In the genomic region with DNA sequence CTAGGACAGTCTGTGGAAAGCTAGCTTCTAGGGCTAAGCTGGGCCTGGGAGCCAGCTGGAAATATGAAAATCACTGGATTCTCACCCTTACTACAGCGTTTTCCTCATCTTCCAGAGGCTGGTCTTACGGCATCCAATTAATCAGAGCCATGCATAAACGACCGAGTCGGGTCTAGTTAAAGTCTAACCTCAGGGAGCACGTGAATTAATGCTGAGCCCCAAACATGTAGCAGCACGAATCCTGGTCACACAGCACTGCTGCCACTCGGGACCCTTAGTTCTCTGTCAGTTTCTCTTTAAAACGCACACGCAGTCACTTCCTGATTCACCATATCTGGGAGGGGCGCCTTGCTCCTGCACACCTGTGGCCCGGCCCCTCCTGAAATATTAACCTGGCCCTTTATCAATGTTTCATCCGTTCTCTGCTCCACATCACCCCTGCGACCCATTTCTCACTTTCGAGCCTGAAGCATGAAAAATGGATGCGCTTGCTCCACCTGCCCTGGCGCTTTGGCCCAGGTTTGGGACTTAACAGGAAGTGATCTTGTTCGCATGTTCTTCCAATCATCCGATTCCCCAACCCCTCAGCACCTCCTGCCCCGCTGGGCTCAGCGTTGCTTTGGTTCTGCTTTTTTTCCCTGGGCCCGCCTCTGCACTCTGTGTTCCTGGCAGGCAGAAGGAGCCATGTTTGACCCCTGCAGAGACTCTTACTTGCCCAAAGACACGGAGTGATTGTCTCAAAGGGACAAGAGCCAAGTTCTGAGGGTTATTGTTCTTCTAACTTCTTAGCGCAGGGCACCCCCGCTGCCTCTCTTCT, we compare ENCODE assay signal across 13 mouse cellular contexts. TPM values are rescaled to one million over a fixed set of nuclear protein-coding genes. Genes with fewer than 3 reads are reported as not detected.
DNase-seq lines count a peak whose midpoint lies in the region; ATAC-seq and TF ChIP-seq lines count a peak whose summit lies in the region.
"Had no signal": no experiment of that assay in that cellular context is flagged by ENCODE, and none has a peak within 500 bp of the region (broad histone marks: within the 10 kb centered on the region; RNA-seq: fewer than 3 reads in every experiment).

No protein-coding gene starts in this region.

- peaks cover 2% of the 10 kb centered on the region; the same call in 1 of the 2 replicates for H3K4me1 ChIP-seq in testis, adult 2 months (ENCODE audit: control insufficient read depth, insufficient read depth, low read length)
- no peaks in the 10 kb centered on the region for H3K4me1 ChIP-seq in intestine, embryonic 16.5 days (ENCODE audit: control insufficient read depth, insufficient read depth, low read length)
- H3K4me1 ChIP-seq in liver, embryonic 12.5 days: no peaks in the 10 kb centered on the region
- 0 out of 2 replicates have a peak, but pooled peaks cover 10% of the 10 kb centered on the region for H3K4me1 ChIP-seq in midbrain, embryonic 15.5 days

- 54% methylated on average over 25 of the region's 25 CpGs for WGBS in intestine, embryonic 16.5 days
- WGBS in liver, embryonic 12.5 days (ENCODE audit: insufficient replicate concordance): 54% methylated on average over 25 of the region's 25 CpGs
- WGBS in midbrain, embryonic 15.5 days: 58% methylated on average over 25 of the region's 25 CpGs

- H3K4me2 ChIP-seq in intestine, embryonic 16.5 days (ENCODE audit: low read depth, low read length): peak overlapping the region; percentile 38
- H3K4me2 ChIP-seq in liver, embryonic 12.5 days: no peak overlapping the region
- no peak overlapping the region for H3K4me2 ChIP-seq in midbrain, embryonic 15.5 days
- H3K4me2 ChIP-seq: hindbrain, embryonic 15.5 days; midbrain, embryonic 13.5 days had no signal

- H3K9me3 ChIP-seq in intestine, embryonic 16.5 days (ENCODE audit: control insufficient read depth, low read length): no peaks in the 10 kb centered on the region
- H3K9me3 ChIP-seq in liver, embryonic 12.5 days (replicated peaks): no peaks in the 10 kb centered on the region
- no peaks in the 10 kb centered on the region for H3K9me3 ChIP-seq in midbrain, embryonic 15.5 days
- H3K9me3 ChIP-seq: hindbrain, embryonic 15.5 days; midbrain, embryonic 13.5 days had no signal

- peak overlapping the region; percentile 34 for H3K9ac ChIP-seq in intestine, embryonic 16.5 days (ENCODE audit: low read depth, low read length)
- H3K9ac ChIP-seq in liver, embryonic 12.5 days: no peak overlapping the region
- H3K9ac ChIP-seq in midbrain, embryonic 15.5 days: no peak overlapping the region
- H3K9ac ChIP-seq: hindbrain, embryonic 15.5 days; midbrain, embryonic 13.5 days had no signal

- no peak for TF ChIP-seq POLR2A in testis, adult 2 months (IDR thresholded peaks at IDR 0.05; ENCODE audit: control insufficient read depth, low read depth, low read length)

- H3K27me3 ChIP-seq in testis, adult 2 months (ENCODE audit: control insufficient read depth, insufficient read depth, low read length): no peaks in the 10 kb centered on the region
- H3K27me3 ChIP-seq in intestine, embryonic 16.5 days (replicated peaks; ENCODE audit: control insufficient read depth, insufficient read depth, low read length): no peaks in the 10 kb centered on the region
- no peaks in the 10 kb centered on the region for H3K27me3 ChIP-seq in liver, embryonic 12.5 days (replicated peaks)
- H3K27me3 ChIP-seq in midbrain, embryonic 15.5 days (replicated peaks): no peaks in the 10 kb centered on the region
- H3K27me3 ChIP-seq: hindbrain, embryonic 15.5 days; midbrain, embryonic 13.5 days had no signal

- H3K27ac ChIP-seq in testis, adult 2 months (ENCODE audit: control insufficient read depth, insufficient read depth, low read depth, low read length): no peak overlapping the region
- no peak overlapping the region for H3K27ac ChIP-seq in intestine, embryonic 16.5 days (ENCODE audit: low read length)
- no peak overlapping the region for H3K27ac ChIP-seq in liver, embryonic 12.5 days
- no peak overlapping the region for H3K27ac ChIP-seq in midbrain, embryonic 15.5 days
- H3K27ac ChIP-seq: hindbrain, embryonic 15.5 days; midbrain, embryonic 13.5 days had no signal

- no peak for TF ChIP-seq CTCF in testis, adult 2 months (IDR thresholded peaks at IDR 0.05; ENCODE audit: control insufficient read depth, insufficient read depth, insufficient replicate concordance, low read depth, low read length)

- peak; percentile 59 for ATAC-seq in intestine, embryonic 16.5 days
- ATAC-seq in liver, embryonic 12.5 days: no peak
- no peak for ATAC-seq in midbrain, embryonic 15.5 days (replicated peaks)
- ATAC-seq: midbrain, embryonic 13.5 days had no signal

- DNase-seq in testis, postnatal 14 days (ENCODE audit: low spot score): no peak
- peak; percentile 12 for DNase-seq in kidney, postnatal 14 days
- no peak for DNase-seq in gastrocnemius, adult 18-20 months (ENCODE audit: low spot score)
- DNase-seq in liver: no peak
- DNase-seq: adrenal gland, adult 2 months; cerebellum, postnatal 10 days; lung, postnatal 36 days had no signal

- peak overlapping the region; percentile 33 for H3K4me3 ChIP-seq in testis, adult 2 months (ENCODE audit: control insufficient read depth, low read depth, low read length)
- H3K4me3 ChIP-seq in intestine, embryonic 16.5 days (ENCODE audit: low read length): peak overlapping the region; percentile 32
- no peak overlapping the region for H3K4me3 ChIP-seq in liver, embryonic 12.5 days
- H3K4me3 ChIP-seq in midbrain, embryonic 15.5 days: no peak overlapping the region
- H3K4me3 ChIP-seq: hindbrain, embryonic 15.5 days; midbrain, embryonic 13.5 days had no signal

- no peaks in the 10 kb centered on the region for H3K36me3 ChIP-seq in testis, adult 2 months (ENCODE audit: control insufficient read depth, insufficient read depth, low read length)
- no peaks in the 10 kb centered on the region for H3K36me3 ChIP-seq in intestine, embryonic 16.5 days (ENCODE audit: control insufficient read depth, insufficient read depth, low read length)
- H3K36me3 ChIP-seq in liver, embryonic 12.5 days: no peaks in the 10 kb centered on the region
- no peaks in the 10 kb centered on the region for H3K36me3 ChIP-seq in midbrain, embryonic 15.5 days (replicated peaks)
- H3K36me3 ChIP-seq: hindbrain, embryonic 15.5 days; midbrain, embryonic 13.5 days had no signal

RNA-seq across cellular contexts. Expression of gene Unc5b, which starts 31.3 kb away (rescaled TPM):
- polyA plus RNA-seq in testis, adult 2 months (2012; rRNA removed): 0.86 and 1.2 TPM in 2 replicates
- 4.3 and 4.6 TPM in 2 replicates for polyA plus RNA-seq in intestine, embryonic 16.5 days (2015; fragmentation: Nextera tagmentation; extraction: Ambion mirVana)
- polyA plus RNA-seq in liver, embryonic 12.5 days (2016; fragmentation: Nextera tagmentation; extraction: Ambion mirVana): 1.3 and 1.4 TPM in 2 replicates
- 2.8 and 2.9 TPM in 2 replicates for polyA plus RNA-seq in midbrain, embryonic 15.5 days (2015; fragmentation: Nextera tagmentation; extraction: Ambion mirVana)
- 1 to 10 TPM; 1.3 to 3.3 TPM for total RNA-seq in gastrocnemius, adult 18-20 months (2021)

Comparison
In these comparisons a context has a peak if more than half of its experiments do, and no peak if none do; other contexts are left out.
1. H3K4me3 ChIP-seq: peak in testis, adult 2 months (single experiment) and intestine, embryonic 16.5 days (single experiment); none in liver, embryonic 12.5 days (single experiment) and midbrain, embryonic 15.5 days (single experiment).